Mouse (Mus musculus) cerebellum, postnatal 14 days (tissue): ENCODE results near the gene Ctbp2.

Source experiments
- DNase-seq, 2 experiments: peaks; one replicate each; pipeline ENCODE4 v3.0.0; 2021; ENCODE audit warnings: mixed read lengths in 2 of 2

Ctbp2 gene

GRCm38 (mm10) chr7:133123999-133124700 is at the start of gene Ctbp2:
Gene Ctbp2 (minus strand): TSS chr7:133124354.
- DNase-seq: peak in 1 of 2 experiments; percentile 81

GRCm38 (mm10) chr7:133171403-133172032 is 47.4 kb upstream of the Ctbp2 start:
- DNase-seq: peak in 1 of 2 experiments; percentile 31

GRCm38 (mm10) chr7:133168928-133169327 is 44.8 kb upstream of the Ctbp2 start:
- DNase-seq: no peak

- no peak for DNase-seq
Measured at GRCm38 (mm10) chr7:133167903-133168302, 43.7 kb upstream of the Ctbp2 start.

GRCm38 (mm10) chr7:133164770-133165169 is 40.6 kb upstream of the Ctbp2 start:
- DNase-seq: no peak

GRCm38 (mm10) chr7:133163011-133163410 is 38.9 kb upstream of the Ctbp2 start:
- DNase-seq: no peak

GRCm38 (mm10) chr7:133162131-133162530 is 38.0 kb upstream of the Ctbp2 start:
- DNase-seq: peak in 1 of 2 experiments; percentile 30

GRCm38 (mm10) chr7:133161362-133162080 is 37.4 kb upstream of the Ctbp2 start:
- no peak for DNase-seq

- DNase-seq: no peak
Measured at GRCm38 (mm10) chr7:133159519-133159918, 35.4 kb upstream of the Ctbp2 start.

GRCm38 (mm10) chr7:133155621-133156020 is 31.5 kb upstream of the Ctbp2 start:
- peak; percentile 36 to 40 for DNase-seq

- DNase-seq: peak; percentile 58 to 68
Measured at GRCm38 (mm10) chr7:133154846-133155245, 30.7 kb upstream of the Ctbp2 start.

GRCm38 (mm10) chr7:133139689-133140336 is 15.7 kb upstream of the Ctbp2 start:
- DNase-seq: no peak

GRCm38 (mm10) chr7:133133552-133133951 is 9.4 kb upstream of the Ctbp2 start:
- DNase-seq: no peak

- no peak for DNase-seq
Measured at GRCm38 (mm10) chr7:133132702-133133101, 8.5 kb upstream of the Ctbp2 start.

GRCm38 (mm10) chr7:133124701-133125485 is 739 bp upstream of the Ctbp2 start:
- DNase-seq: peak in 1 of 2 experiments; percentile 47

GRCm38 (mm10) chr7:133123244-133123998 is 733 bp downstream of the Ctbp2 start, which contains the start of gene Fgfr2:
Gene Fgfr2 (minus strand): TSS chr7:133123350.
- DNase-seq: peak; percentile 80 to 82

- DNase-seq: peak; percentile 70 to 77
Measured at GRCm38 (mm10) chr7:133122379-133123243, 1.5 kb downstream of the Ctbp2 start.

- DNase-seq: peak; percentile 50 to 59
Measured at GRCm38 (mm10) chr7:133121661-133122378, 2.3 kb downstream of the Ctbp2 start.

- no peak for DNase-seq
Measured at GRCm38 (mm10) chr7:133121080-133121607, 3.0 kb downstream of the Ctbp2 start.
